8 mouse cellular contexts compared by ENCODE assay signal in the genomic region with DNA sequence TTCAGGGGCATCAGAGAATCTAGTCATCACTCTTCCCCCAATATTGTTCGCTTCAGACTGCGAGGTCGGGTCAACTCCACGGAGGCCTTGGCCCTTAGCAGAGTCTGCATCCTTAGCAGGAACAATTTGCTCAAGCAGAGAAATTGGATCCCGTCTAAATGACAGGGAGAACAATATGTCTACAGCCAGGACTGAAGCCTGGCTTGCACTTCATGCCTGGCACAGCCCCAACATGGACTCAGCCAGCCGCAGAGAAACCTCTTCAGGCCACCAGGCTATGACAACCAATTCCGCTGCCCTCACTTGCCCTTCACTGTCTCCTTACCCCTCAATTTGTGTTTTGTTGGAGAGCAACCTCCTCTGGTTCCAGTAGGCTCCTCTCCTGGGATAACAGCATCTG.
DNase-seq lines count a peak whose midpoint lies in the region; ATAC-seq and TF ChIP-seq lines count a peak whose summit lies in the region.

No protein-coding gene starts in this region.

- H3K4me2 ChIP-seq in liver, postnatal 0 days (ENCODE audit: low read depth, low read length) = no peak overlapping the region
- no peak overlapping the region for H3K4me2 ChIP-seq in liver, embryonic 12.5 days

- no peaks in the 10 kb centered on the region for H3K27me3 ChIP-seq in liver, postnatal 0 days (ENCODE audit: insufficient read depth, low read length)
- H3K27me3 ChIP-seq in liver, embryonic 12.5 days (replicated peaks) = no peaks in the 10 kb centered on the region

- peak; percentile 62 to 67 for DNase-seq in adrenal gland, adult (ENCODE audit: inconsistent age in 2 of 2, low spot score in 1 of 2)
- DNase-seq in adrenal gland, adult 18-20 months (ENCODE audit: low spot score in 2 of 2) = no peak
- no peak for DNase-seq in liver, postnatal 0 days
- peak; percentile 75 for DNase-seq in gastrocnemius, postnatal 14 days
- peak; percentile 61 to 82 for DNase-seq in lung, postnatal 4 days
- DNase-seq in layer of hippocampus, adult 9-10 months (ENCODE audit: low spot score) = no peak
- DNase-seq in spleen, postnatal 36 days (ENCODE audit: low spot score in 2 of 2) = no peak

- no peak overlapping the region for H3K4me3 ChIP-seq in liver, postnatal 0 days (ENCODE audit: low read depth, low read length)
- no peak overlapping the region for H3K4me3 ChIP-seq in liver, embryonic 12.5 days

- no peak for TF ChIP-seq EP300 in liver, postnatal 0 days (IDR thresholded peaks at IDR 0.05; ENCODE audit: low read depth)

- 79% methylated on average over 7 of the region's 7 CpGs for WGBS in liver, postnatal 0 days (ENCODE audit: insufficient replicate concordance)
- 67% methylated on average over 7 of the region's 7 CpGs for WGBS in liver, embryonic 12.5 days (ENCODE audit: insufficient replicate concordance)

- no peak overlapping the region for H3K9ac ChIP-seq in liver, postnatal 0 days (replicated peaks)
- H3K9ac ChIP-seq in liver, embryonic 12.5 days = no peak overlapping the region

- no peaks in the 10 kb centered on the region for H3K9me3 ChIP-seq in liver, postnatal 0 days (ENCODE audit: low read length)
- no peaks in the 10 kb centered on the region for H3K9me3 ChIP-seq in liver, embryonic 12.5 days (replicated peaks)

- H3K36me3 ChIP-seq in liver, postnatal 0 days (replicated peaks; ENCODE audit: insufficient read depth, low read length) = no peaks in the 10 kb centered on the region
- H3K36me3 ChIP-seq in liver, embryonic 12.5 days = no peaks in the 10 kb centered on the region

- no peak for TF ChIP-seq CTCF in liver, postnatal 0 days (IDR thresholded peaks at IDR 0.05; ENCODE audit: low read depth)

- ATAC-seq in liver, postnatal 0 days = no peak
- ATAC-seq in liver, embryonic 12.5 days = no peak

- H3K27ac ChIP-seq in liver, postnatal 0 days (ENCODE audit: low read depth) = 0 out of 2 replicates have a peak overlapping the region, but pooled peaks have one; percentile 18
- no peak overlapping the region for H3K27ac ChIP-seq in liver, embryonic 12.5 days

- H3K4me1 ChIP-seq in liver, postnatal 0 days (ENCODE audit: insufficient read depth) = peaks cover 8% of the 10 kb centered on the region; the same call in 1 of the 2 replicates
- H3K4me1 ChIP-seq in liver, embryonic 12.5 days = peaks cover 19% of the 10 kb centered on the region; the same call in 1 of the 2 replicates

- intact Hi-C loops in gastrocnemius, postnatal 14 days (cut with DNase I; ENCODE audit: low total_unique reads) = no loop called here

Comparison
In these comparisons a context has a peak if more than half of its experiments do, and no peak if none do; other contexts are left out.
1. DNase-seq: peak in adrenal gland, adult (2 of 2), gastrocnemius, postnatal 14 days (single experiment) and lung, postnatal 4 days (2 of 2); none in adrenal gland, adult 18-20 months (0 of 2), liver, postnatal 0 days (single experiment), layer of hippocampus, adult 9-10 months (single experiment) and spleen, postnatal 36 days (0 of 2).